Mouse (Mus musculus): ENCODE data around the gene Bsdc1.

DNA sequence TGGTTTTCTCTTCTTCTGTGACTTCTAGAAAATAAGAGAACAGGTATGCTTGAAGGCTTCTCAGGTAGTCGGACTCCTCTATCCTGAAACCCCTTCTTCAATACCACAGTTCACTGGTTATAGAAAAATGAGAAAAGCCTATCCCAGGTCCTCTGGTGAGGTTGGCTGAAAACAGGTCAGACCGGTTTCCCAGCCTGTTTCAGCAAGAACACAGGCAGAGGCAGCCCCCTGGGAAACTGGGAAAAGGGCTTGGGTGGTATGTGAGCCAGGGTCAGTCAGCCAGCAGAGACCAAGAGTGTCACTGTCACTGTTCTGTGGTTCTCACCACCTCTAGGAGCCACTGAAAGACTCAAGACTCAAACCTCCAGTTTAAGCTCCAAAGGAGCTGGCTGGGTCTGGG, 55.5 kb downstream of the Bsdc1 start:
- TF ChIP-seq CTCF (IDR thresholded peaks at IDR 0.05; ENCODE audit: low read depth) (no peak), EP300 (IDR thresholded peaks at IDR 0.05; ENCODE audit: low read depth) (no peak)

Measured in heart, postnatal 0 days (tissue).